Mouse (Mus musculus): ENCODE data around the gene Olfr307. TPM values are rescaled to one million over a fixed set of nuclear protein-coding genes. Genes with fewer than 3 reads are reported as not detected.
"Not testable (repeated sequence)": the region's sequence is repeated elsewhere in the genome, so short reads cannot be mapped to it uniquely, and the experiment has no call there.

The Olfr307 gene
- not detected for total RNA-seq (2021)
- long read RNA-seq, experiment 1, result 0 reads
- long read RNA-seq, experiment 2, result 0 reads

GRCm38 (mm10) chr7:86337486-86337885, at the start of gene Olfr307:
Olfr307 (minus strand) TSS chr7:86337586.
- DNase-seq, result no peak

DNA sequence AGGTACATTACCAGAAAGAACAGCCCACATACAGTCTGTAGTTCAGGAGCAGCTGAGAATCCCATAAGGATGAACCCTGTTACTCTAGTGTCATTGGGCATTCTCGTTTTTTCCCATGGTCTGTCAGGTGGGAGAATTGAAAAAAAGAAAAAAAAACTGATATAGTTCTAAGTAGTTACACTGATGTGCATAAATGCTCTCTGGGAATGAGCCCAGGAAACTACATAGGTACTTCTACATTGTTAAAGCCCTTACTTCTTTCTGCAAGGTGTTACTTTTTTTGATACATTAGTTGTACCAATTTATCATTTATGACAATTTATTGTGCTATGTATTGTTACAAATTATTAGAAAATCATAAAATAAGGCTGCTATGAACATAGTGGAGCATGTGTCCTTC, 49.2 kb upstream of the Olfr307 start, which contains the start of gene Olfr304:
TSS of gene Olfr304 (minus strand) at position 101 of the 400 bp plus-strand sequence.
- DNase-seq, result no peak

GRCm38 (mm10) chr7:86385769-86386168, 48.4 kb upstream of the Olfr307 start:
- no peak for DNase-seq

GRCm38 (mm10) chr7:86366828-86367227, 29.4 kb upstream of the Olfr307 start, which contains the start of gene Olfr305:
Olfr305 (minus strand) TSS chr7:86366928.
- no peak for DNase-seq

GRCm38 (mm10) chr7:86346296-86346695, 8.9 kb upstream of the Olfr307 start:
- DNase-seq, result not testable (repeated sequence)

- DNase-seq, result no peak
Observed at GRCm38 (mm10) chr7:86344253-86344652, 6.9 kb upstream of the Olfr307 start.

GRCm38 (mm10) chr7:86342881-86343565, 5.6 kb upstream of the Olfr307 start:
- DNase-seq, result no peak

DNA sequence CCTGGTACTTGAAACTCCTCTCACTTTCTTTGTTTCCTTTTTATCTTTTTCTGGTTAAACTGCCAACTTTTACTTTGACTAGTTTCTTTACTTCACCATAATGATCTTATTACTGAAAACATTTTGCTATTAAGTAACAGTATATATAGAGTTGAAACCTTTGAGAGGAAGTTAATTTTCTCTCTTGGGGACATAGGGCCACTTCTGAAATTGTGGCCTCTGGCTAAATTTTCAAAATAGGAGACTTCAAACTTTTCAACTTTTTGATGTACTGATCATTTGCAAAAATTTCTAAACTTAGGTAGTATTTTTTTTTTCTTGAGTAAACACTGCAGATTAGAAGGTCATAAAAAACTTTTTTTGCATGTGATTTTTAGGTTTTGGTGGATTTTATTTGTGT, 11.9 kb downstream of the Olfr307 start, which contains the start of gene Olfr308:
TSS of gene Olfr308 (minus strand) at position 101 of the 400 bp plus-strand sequence.
- no peak for DNase-seq

DNA sequence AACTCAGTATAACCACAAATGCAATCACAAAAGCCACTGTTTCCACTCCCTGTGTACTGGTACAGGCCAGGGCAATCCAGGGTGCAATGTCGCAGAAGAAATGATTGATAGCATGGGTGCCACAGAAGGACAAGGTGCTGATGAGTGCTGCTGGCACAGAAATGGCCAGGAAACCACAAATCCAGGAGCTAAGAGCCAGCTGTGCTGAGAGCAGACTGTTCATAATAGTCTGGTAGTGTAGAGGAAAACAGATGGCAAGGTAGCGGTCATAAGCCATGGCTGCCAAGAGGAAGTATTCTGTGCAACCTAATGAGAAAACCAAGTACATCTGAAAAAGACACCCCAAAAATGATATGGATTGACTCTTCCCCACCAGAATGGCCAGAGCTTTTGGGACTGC, 16.1 kb downstream of the Olfr307 start:
- DNase-seq, result no peak

GRCm38 (mm10) chr7:86313608-86314007, 23.8 kb downstream of the Olfr307 start, which contains the start of gene Olfr309:
Olfr309 (minus strand) TSS chr7:86313708.
- no peak for DNase-seq

Small RNA genes within 50 kb of the gene (microRNA-seq; reads per million reads assigned to microRNA genes)
- gene Gm23192 (ENCODE audit: borderline replicate concordance in 2 of 2), result 0 reads per million in 2 experiments

Other genes with a start within 250 kb of the Olfr307 start
- gene Vmn2r75, start 165.8 kb downstream of the Olfr307 start, total RNA-seq (2021), result not detected
- gene Vmn2r76, start 91.3 kb downstream of the Olfr307 start, total RNA-seq (2021), result not detected
- gene Olfr310, start 60.4 kb downstream of the Olfr307 start, total RNA-seq (2021), result not detected
- not detected for gene Olfr309, start 23.9 kb downstream of the Olfr307 start, total RNA-seq (2021)
- gene Olfr308, start 12.0 kb downstream of the Olfr307 start, total RNA-seq (2021), result not detected
- not detected for gene Olfr305, start 29.3 kb upstream of the Olfr307 start, total RNA-seq (2021)
- not detected for gene Olfr304, start 49.1 kb upstream of the Olfr307 start, total RNA-seq (2021)
- gene Olfr303, start 60.2 kb upstream of the Olfr307 start, total RNA-seq (2021), result not detected
- not detected for gene Olfr301, start 66.3 kb upstream of the Olfr307 start, total RNA-seq (2021)
- not detected for gene Olfr299, start 122.3 kb upstream of the Olfr307 start, total RNA-seq (2021)
- gene Olfr298, start 154.9 kb upstream of the Olfr307 start, total RNA-seq (2021), result not detected
- not detected for gene Olfr297, start 182.4 kb upstream of the Olfr307 start, total RNA-seq (2021)
- not detected for gene Olfr295, start 246.3 kb upstream of the Olfr307 start, total RNA-seq (2021)